Mouse (Mus musculus) adrenal gland, adult 10 weeks (tissue): ENCODE results near the gene Wbp2nl. TPM values are rescaled to one million over a fixed set of nuclear protein-coding genes. Genes with fewer than 3 reads are reported as not detected.

Experiments
- polyA plus RNA-seq: library from polyadenylated mRNA; stranded (reverse); fragments of 350-450 nt; fragmentation: Illumina TruSeq; extraction: RNeasy Lipid Tissue Mini Kit (QIAGEN cat#74804); gene quantifications from one replicate; pipeline ENCODE4 v1.2.3, GENCODE M21; 2014; ENCODE audit warnings: low read depth, low replicate concordance

Wbp2nl gene
- not detected for polyA plus RNA-seq

GRCm38 (mm10) chr15:82298764-82299561 is at the start of gene Wbp2nl:
Gene Wbp2nl (plus strand): TSS chr15:82298954.

GRCm38 (mm10) chr15:82252097-82252496 is 46.7 kb upstream of the Wbp2nl start, which contains the start of gene 1500009C09Rik:
Gene 1500009C09Rik (plus strand): TSS chr15:82252397.

GRCm38 (mm10) chr15:82274593-82274926 is 24.2 kb upstream of the Wbp2nl start, which contains the start of gene Sept3:
Gene Sept3 (plus strand): TSS chr15:82274893.

GRCm38 (mm10) chr15:82338593-82339112 is 39.9 kb downstream of the Wbp2nl start, which contains the start of the genes Naga, Pheta2 and Smdt1:
Gene Naga (minus strand): TSS chr15:82338925.
Gene Pheta2 (plus strand): TSS chr15:82338942.
Gene Smdt1 (plus strand): TSS chr15:82338959.

GRCm38 (mm10) chr15:82354126-82354945 is 55.6 kb downstream of the Wbp2nl start, which contains the start of gene Ndufa6:
Gene Ndufa6 (minus strand): TSS chr15:82354322.

Other genes starting within 250 kb of the Wbp2nl start
- not detected for gene 4930407I10Rik, start 239.8 kb upstream of the Wbp2nl start, polyA plus RNA-seq
- not detected for gene Mei1, start 229.0 kb upstream of the Wbp2nl start, polyA plus RNA-seq
- 1.9 TPM for gene Ccdc134, start 171.0 kb upstream of the Wbp2nl start, polyA plus RNA-seq
- 14.1 TPM for gene Srebf2, start 151.8 kb upstream of the Wbp2nl start, polyA plus RNA-seq
- not detected for gene Shisa8, start 86.1 kb upstream of the Wbp2nl start, polyA plus RNA-seq
- not detected for gene Tnfrsf13c, start 74.6 kb upstream of the Wbp2nl start, polyA plus RNA-seq
- not detected for gene Cenpm, start 54.2 kb upstream of the Wbp2nl start, polyA plus RNA-seq
- not detected for gene 1500009C09Rik, start 46.6 kb upstream of the Wbp2nl start, polyA plus RNA-seq
- 2.0 TPM for gene Sept3, start 24.1 kb upstream of the Wbp2nl start, polyA plus RNA-seq
- 15.0 TPM for gene Naga, start 40.0 kb downstream of the Wbp2nl start, polyA plus RNA-seq
- not detected for gene Pheta2, start 40.0 kb downstream of the Wbp2nl start, polyA plus RNA-seq
- gene Smdt1, start 40.0 kb downstream of the Wbp2nl start, polyA plus RNA-seq, result 42.5 TPM
- 353 TPM for gene Ndufa6, start 55.4 kb downstream of the Wbp2nl start, polyA plus RNA-seq
- 18.1 TPM for gene Cyp2d22, start 81.3 kb downstream of the Wbp2nl start, polyA plus RNA-seq
- gene Cyp2d11, start 95.1 kb downstream of the Wbp2nl start, polyA plus RNA-seq, result not detected
- gene Cyp2d10, start 108.2 kb downstream of the Wbp2nl start, polyA plus RNA-seq, result not detected
- not detected for gene Cyp2d9, start 134.5 kb downstream of the Wbp2nl start, polyA plus RNA-seq